Mouse (Mus musculus) small intestine, adult 2 months (tissue): ENCODE data around the gene Vps37c.

ENCODE experiments used
- CTCF ChIP-seq: fragments of 200-500 bp; IDR thresholded peaks from 2 replicates; pipeline ENCODE4 v1.5.1; 2012; ENCODE audit warnings: low read depth, mild to moderate bottlenecking, control low read depth, inconsistent platforms, low read length, moderate library complexity, mixed read lengths; ENCODE audit not compliant: insufficient replicate concordance, insufficient read length; ENCODE audit errors: extremely low read depth
- POLR2A ChIP-seq: fragments of 200-500 bp; IDR thresholded peaks from 2 replicates; pipeline ENCODE4 v1.6.1; 2012; ENCODE audit warnings: low read depth, mild to moderate bottlenecking, control low read depth, inconsistent platforms, low read length, moderate library complexity

DNA sequence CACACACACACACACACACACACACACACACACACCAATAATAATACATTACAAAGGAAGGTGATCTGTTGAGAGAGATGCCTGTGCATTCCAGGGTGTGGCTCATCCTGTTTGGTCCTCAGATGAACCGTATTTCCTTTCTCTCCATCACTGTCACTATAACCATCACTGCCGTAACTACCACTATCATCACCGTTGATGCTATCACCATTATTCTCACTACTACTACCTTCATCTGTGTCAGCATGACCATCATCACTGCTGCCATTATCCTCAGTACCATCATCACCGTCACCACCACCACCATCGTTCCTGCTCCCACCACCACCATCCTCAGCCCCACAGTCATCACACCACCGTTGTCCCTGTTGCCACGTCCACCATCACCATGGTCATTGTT is 43.4 kb downstream of the Vps37c start:
- TF ChIP-seq CTCF (no peak), POLR2A (no peak)
